Mouse (Mus musculus) cerebellum, postnatal 25 days (tissue): ENCODE results near the gene Glipr1.

ENCODE experiments used
- DNase-seq, 2 experiments: peaks; one replicate each; pipeline ENCODE4 v3.0.0; 2021; ENCODE audit warnings: mixed read lengths in 2 of 2

The Glipr1 gene

DNA sequence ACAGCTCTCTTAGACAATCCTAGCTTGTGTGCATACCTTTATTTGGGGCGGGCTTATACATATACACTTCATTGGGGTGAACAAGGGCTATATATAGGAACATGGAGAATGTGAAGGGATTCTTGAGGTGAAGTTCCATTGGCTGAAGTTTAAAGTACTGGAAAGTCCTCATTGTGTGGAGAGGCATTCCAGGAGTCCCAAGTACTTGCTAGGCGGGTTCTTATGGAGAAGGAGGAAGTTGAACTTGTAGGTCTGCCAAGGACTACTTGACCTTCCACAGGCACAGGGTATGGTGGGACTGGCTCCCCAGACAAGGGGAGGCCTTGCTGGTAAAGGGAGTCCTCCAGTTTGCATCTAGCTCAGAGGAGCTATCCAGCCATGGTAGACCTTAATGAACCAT lies 43.1 kb downstream of the Glipr1 start:
- no peak for DNase-seq

DNA sequence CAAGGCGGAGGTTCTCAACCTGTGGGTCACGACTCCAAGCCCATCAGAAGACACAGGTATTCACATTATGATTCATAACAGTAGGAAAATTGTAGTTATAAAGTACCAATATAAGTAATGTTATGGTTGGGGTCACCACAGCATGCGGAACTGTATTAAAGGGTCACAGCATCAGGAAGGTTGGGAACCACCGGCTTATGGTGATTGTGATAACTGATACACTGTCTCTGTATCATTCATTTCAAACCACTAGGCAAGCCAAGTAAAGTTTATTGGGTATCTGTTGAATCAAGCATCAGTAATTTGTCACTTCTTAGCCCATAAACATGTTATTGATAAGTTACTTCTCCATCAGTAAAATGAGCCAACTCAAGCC lies 44.4 kb downstream of the Glipr1 start:
- no peak for DNase-seq

DNA sequence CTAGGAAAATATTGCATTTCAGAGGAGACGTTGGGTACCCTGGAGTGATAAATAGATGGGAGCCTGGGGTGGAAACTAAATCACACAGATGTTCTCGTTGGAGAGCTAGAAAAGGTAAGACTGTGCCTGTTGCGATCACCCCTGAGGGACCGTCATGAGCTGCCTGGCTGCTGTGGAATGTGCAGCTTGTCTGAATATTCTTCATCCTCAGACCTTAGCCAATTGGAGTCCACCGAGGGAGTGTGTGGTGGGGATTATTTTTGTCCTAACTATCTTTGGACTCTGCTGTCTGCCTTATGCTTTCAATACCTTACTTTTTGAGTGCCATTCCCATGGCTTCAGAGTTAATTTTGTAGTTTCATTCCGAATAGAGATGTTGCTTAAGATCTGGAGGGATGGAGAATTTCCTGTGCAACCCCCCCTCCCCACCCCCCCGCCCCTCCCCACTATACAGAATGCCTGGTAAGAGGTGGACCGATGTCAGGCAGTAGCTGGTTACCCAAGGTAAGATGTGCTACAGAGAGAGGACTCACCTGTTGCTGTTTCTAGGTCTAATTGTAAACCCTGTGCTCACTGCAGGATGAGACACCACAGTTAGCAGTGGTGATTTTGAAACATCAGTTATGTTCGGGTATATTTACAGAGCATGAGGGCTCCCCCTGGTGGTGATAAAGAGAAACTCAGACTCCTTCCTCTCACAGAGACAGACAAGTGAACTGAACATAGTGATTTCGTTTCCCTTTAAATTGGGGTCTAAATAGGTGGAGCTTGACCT lies 45.0 kb downstream of the Glipr1 start:
- peak; percentile 55 to 75 for DNase-seq

DNA sequence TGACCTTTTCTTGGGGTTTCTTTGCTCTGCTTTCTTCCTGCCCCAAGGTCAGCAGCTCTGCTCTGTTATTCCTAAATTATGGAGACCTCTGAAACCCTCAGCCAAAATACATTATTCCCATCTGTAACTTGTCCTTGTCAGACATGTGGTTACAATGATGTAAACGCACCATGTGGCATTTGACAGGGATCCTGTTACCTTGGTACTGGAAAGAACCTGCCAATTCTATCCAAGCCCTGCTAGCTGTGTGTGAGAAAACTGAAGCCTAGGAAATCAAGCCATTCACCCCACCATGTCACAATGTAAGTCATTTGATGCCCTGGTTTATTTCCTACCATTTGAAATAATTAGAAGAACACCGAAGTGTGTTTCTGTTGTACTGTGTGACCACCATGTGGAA lies 46.6 kb downstream of the Glipr1 start:
- no peak for DNase-seq

GRCm38 (mm10) chr10:111949008-111949407 lies 53.4 kb downstream of the Glipr1 start:
- no peak for DNase-seq

- DNase-seq = no peak
Observed at GRCm38 (mm10) chr10:111948041-111948440, 54.4 kb downstream of the Glipr1 start.

GRCm38 (mm10) chr10:111945563-111945962 lies 56.9 kb downstream of the Glipr1 start:
- no peak for DNase-seq

GRCm38 (mm10) chr10:111943026-111943425 lies 59.4 kb downstream of the Glipr1 start:
- DNase-seq = no peak

DNA sequence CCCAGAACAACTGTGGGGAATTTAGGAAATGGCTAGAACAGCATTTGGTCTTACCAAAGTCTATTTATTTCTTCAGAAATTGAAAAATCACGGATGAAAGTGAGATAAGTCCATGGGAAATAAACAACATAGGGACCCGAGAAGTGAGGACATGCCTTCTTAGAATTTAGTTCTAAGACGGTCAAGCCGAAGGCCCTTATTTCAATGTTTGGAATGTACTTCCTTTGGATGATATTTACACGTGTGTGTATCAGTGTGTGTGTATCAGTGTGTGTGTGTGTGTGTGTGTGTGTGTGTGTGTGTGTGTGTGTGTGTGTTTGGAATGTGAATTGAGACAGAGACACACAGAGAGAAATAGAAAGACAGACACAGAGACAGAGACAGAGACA lies 65.3 kb downstream of the Glipr1 start:
- DNase-seq = no peak

DNA sequence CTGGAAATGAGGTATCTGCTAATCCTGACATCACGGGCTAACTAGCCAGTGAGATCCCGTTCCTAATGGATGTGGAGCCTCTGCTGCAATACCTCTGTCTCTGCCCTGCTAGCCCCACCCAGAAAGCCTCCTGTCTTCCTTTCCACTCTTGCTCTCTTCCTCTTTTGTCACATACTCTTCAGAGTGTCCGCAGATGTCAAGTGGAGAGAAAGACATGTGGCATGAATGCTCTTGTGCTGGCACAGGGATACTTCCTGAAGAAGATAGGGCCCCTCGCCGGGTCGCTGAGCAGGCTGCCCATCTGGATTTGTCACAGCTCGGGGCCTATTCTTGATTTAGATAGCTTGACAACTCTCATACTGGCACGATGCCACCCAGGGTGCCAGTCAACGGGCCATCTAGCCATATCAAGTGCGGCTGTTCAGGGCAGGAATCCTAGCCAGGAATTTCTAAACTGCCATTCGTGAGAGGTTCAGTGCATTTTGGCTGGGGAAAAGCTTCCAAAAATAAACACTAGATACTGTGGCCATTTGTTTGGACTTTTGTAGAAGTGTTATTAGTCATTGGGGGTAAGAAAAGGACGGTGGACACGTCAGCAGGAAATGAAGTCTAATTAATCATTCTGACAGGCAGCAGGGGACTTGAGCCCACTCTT lies 65.8 kb downstream of the Glipr1 start:
- peak; percentile 39 to 64 for DNase-seq

GRCm38 (mm10) chr10:111936021-111936420 lies 66.4 kb downstream of the Glipr1 start:
- no peak for DNase-seq
